Mouse (Mus musculus): ENCODE results near the gene Arnt. TPM values are rescaled to one million over a fixed set of nuclear protein-coding genes. Genes with fewer than 3 reads are reported as not detected.

Gene Arnt
- total RNA-seq, 2 experiments from 2014 or later: 28.5 to 40.4 TPM

GRCm38 (mm10) chr3:95450915-95451314, 16.7 kb downstream of the Arnt start:
- DNase-seq (ENCODE audit: extremely low spot score in 1 of 2, low spot score in 1 of 2): no peak

- no peak for DNase-seq (ENCODE audit: extremely low spot score in 1 of 2, low spot score in 1 of 2)
Observed at GRCm38 (mm10) chr3:95456367-95456766, 22.2 kb downstream of the Arnt start.

GRCm38 (mm10) chr3:95457758-95458157, 23.6 kb downstream of the Arnt start:
- no peak for DNase-seq (ENCODE audit: extremely low spot score in 1 of 2, low spot score in 1 of 2)

GRCm38 (mm10) chr3:95459381-95459780, 25.2 kb downstream of the Arnt start:
- DNase-seq (ENCODE audit: extremely low spot score in 1 of 2, low spot score in 1 of 2): no peak

GRCm38 (mm10) chr3:95463852-95464251, 29.7 kb downstream of the Arnt start:
- DNase-seq (ENCODE audit: extremely low spot score in 1 of 2, low spot score in 1 of 2): no peak

GRCm38 (mm10) chr3:95478966-95479365, 44.8 kb downstream of the Arnt start:
- no peak for DNase-seq (ENCODE audit: extremely low spot score in 1 of 2, low spot score in 1 of 2)

GRCm38 (mm10) chr3:95486421-95486820, 52.2 kb downstream of the Arnt start:
- DNase-seq (ENCODE audit: extremely low spot score in 1 of 2, low spot score in 1 of 2): no peak

GRCm38 (mm10) chr3:95488679-95489078, 54.5 kb downstream of the Arnt start:
- no peak for DNase-seq (ENCODE audit: extremely low spot score in 1 of 2, low spot score in 1 of 2)

GRCm38 (mm10) chr3:95490238-95490637, 56.0 kb downstream of the Arnt start:
- DNase-seq (ENCODE audit: extremely low spot score in 1 of 2, low spot score in 1 of 2): no peak

GRCm38 (mm10) chr3:95494342-95494741, 60.2 kb downstream of the Arnt start:
- peak in 1 of 2 experiments; percentile 54 for DNase-seq (ENCODE audit: extremely low spot score in 1 of 2, low spot score in 1 of 2)

- DNase-seq (ENCODE audit: extremely low spot score in 1 of 2, low spot score in 1 of 2): no peak
Observed at GRCm38 (mm10) chr3:95498229-95498628, 64.0 kb downstream of the Arnt start.

GRCm38 (mm10) chr3:95499024-95499423, 64.8 kb downstream of the Arnt start, which contains the start of gene Ctsk:
Gene Ctsk, plus strand, starts transcription at chr3:95499256.
- DNase-seq (ENCODE audit: extremely low spot score in 1 of 2, low spot score in 1 of 2): no peak

GRCm38 (mm10) chr3:95499496-95500140, 65.4 kb downstream of the Arnt start:
- DNase-seq (ENCODE audit: extremely low spot score in 1 of 2, low spot score in 1 of 2): no peak

GRCm38 (mm10) chr3:95502312-95502711, 68.1 kb downstream of the Arnt start:
- no peak for DNase-seq (ENCODE audit: extremely low spot score in 1 of 2, low spot score in 1 of 2)

- DNase-seq (ENCODE audit: extremely low spot score in 1 of 2, low spot score in 1 of 2): no peak
Observed at GRCm38 (mm10) chr3:95509348-95509747, 75.2 kb downstream of the Arnt start.

GRCm38 (mm10) chr3:95511611-95512180, 77.5 kb downstream of the Arnt start:
- no peak for DNase-seq (ENCODE audit: extremely low spot score in 1 of 2, low spot score in 1 of 2)

GRCm38 (mm10) chr3:95516614-95517041, 82.4 kb downstream of the Arnt start:
- DNase-seq (ENCODE audit: extremely low spot score in 1 of 2, low spot score in 1 of 2): no peak

- peak; percentile 59 to 80 for DNase-seq (ENCODE audit: extremely low spot score in 1 of 2, low spot score in 1 of 2)
Observed at GRCm38 (mm10) chr3:95517493-95517898, 83.3 kb downstream of the Arnt start.

GRCm38 (mm10) chr3:95518891-95519290, 84.7 kb downstream of the Arnt start:
- DNase-seq (ENCODE audit: extremely low spot score in 1 of 2, low spot score in 1 of 2): no peak

GRCm38 (mm10) chr3:95519315-95519714, 85.1 kb downstream of the Arnt start:
- no peak for DNase-seq (ENCODE audit: extremely low spot score in 1 of 2, low spot score in 1 of 2)

GRCm38 (mm10) chr3:95520100-95520499, 85.9 kb downstream of the Arnt start:
- DNase-seq (ENCODE audit: extremely low spot score in 1 of 2, low spot score in 1 of 2): no peak

- no peak for DNase-seq (ENCODE audit: extremely low spot score in 1 of 2, low spot score in 1 of 2)
Observed at GRCm38 (mm10) chr3:95521168-95521567, 87.0 kb downstream of the Arnt start.

Measured in layer of hippocampus, postnatal 25 days (tissue).